Mouse (Mus musculus): ENCODE measurements around the gene Bach2. TPM values are rescaled to one million over a fixed set of nuclear protein-coding genes. Genes with fewer than 3 reads are reported as not detected.

The Bach2 gene
- polyA plus RNA-seq, 2 experiments = 0.45 to 0.67 TPM

- no peak overlapping the region for H3K4me2 ChIP-seq (ENCODE audit: low read depth)
- H3K27ac ChIP-seq = no peak overlapping the region
- WGBS (ENCODE audit: insufficient replicate concordance) = 22% methylated on average over 2 of the region's 2 CpGs
- no peak overlapping the region for H3K4me3 ChIP-seq (ENCODE audit: insufficient read depth in 1 of 2, low read depth in 2 of 2, low read length in 2 of 2)
- H3K4me1 ChIP-seq (replicated peaks; ENCODE audit: control insufficient read depth in 2 of 2, insufficient read depth in 2 of 2, low read length in 1 of 2) = peaks cover 0 to 9% of the 10 kb centered on the region in 2 experiments; a peak in 2 of 4 replicates
- ATAC-seq (ENCODE audit: insufficient read depth) (no peak), DNase-seq (ENCODE audit: low read depth in 3 of 3, low spot score in 3 of 3) (no peak)
- TF ChIP-seq EP300 (IDR thresholded peaks at IDR 0.05; ENCODE audit: low read depth) = no peak
- no peak for TF ChIP-seq CTCF (IDR thresholded peaks at IDR 0.05; ENCODE audit: low read depth)
- H3K27me3 ChIP-seq (ENCODE audit: control insufficient read depth, insufficient read depth, low read length) = no peaks in the 10 kb centered on the region
- no peak overlapping the region for H3K9ac ChIP-seq (replicated peaks)
- H3K36me3 ChIP-seq (replicated peaks; ENCODE audit: control insufficient read depth, insufficient read depth, low read depth) = no peaks in the 10 kb centered on the region
- no peaks in the 10 kb centered on the region for H3K9me3 ChIP-seq (ENCODE audit: control insufficient read depth, low read length)
These were observed 285.7 kb downstream of the Bach2 start for GRCm38 (mm10) chr4:32524282-32524681.

GRCm38 (mm10) chr4:32525000-32525399 lies 286.4 kb downstream of the Bach2 start:
- 57% methylated on average over 5 of the region's 5 CpGs for WGBS (ENCODE audit: insufficient replicate concordance)
- Histone ChIP-seq H3K9ac (replicated peaks) (no peak overlapping the region), H3K27ac (no peak overlapping the region)

DNA sequence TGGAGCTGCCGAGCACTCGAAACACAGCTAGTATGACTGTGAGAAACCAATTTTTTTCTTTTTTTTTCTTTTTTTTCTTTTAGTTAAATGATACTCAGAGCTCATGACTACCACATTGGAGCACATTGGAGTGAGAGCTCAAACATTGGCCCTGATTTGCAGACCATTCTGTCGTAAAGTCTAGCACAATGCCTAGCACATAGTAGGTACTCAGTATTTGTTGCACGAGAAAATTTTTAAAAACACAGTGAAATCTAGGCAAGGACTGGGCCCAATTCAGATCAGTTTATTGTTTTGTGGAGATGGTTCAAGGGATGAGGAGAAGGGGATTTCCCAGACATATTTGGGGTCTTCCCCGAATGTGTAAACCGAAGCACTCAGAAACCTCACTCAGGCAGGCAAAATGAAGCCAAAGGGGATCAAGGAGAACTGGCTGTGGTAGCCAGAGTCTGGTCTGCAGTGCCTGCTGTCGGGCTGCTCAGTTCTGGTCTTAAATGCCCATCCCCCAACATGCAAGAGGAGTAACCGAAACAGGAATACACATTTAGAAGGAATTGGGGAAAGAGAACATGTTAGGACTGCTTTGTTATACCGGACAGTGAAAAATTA lies 287.7 kb downstream of the Bach2 start:
- ATAC-seq (ENCODE audit: insufficient read depth) (no peak), DNase-seq (ENCODE audit: low read depth in 3 of 3, low spot score in 3 of 3) (no peak)
- no peaks in the 10 kb centered on the region for H3K9me3 ChIP-seq (ENCODE audit: control insufficient read depth, low read length)
- no peaks in the 10 kb centered on the region for H3K36me3 ChIP-seq (replicated peaks; ENCODE audit: control insufficient read depth, insufficient read depth, low read depth)
- H3K27me3 ChIP-seq (ENCODE audit: control insufficient read depth, insufficient read depth, low read length) = no peaks in the 10 kb centered on the region
- H3K9ac ChIP-seq (replicated peaks) = no peak overlapping the region
- peaks cover 0 to 8% of the 10 kb centered on the region in 2 experiments; a peak in 1 of 4 replicates for H3K4me1 ChIP-seq (replicated peaks; ENCODE audit: control insufficient read depth in 2 of 2, insufficient read depth in 2 of 2, low read length in 1 of 2)
- TF ChIP-seq EP300 (IDR thresholded peaks at IDR 0.05; ENCODE audit: low read depth) (no peak), CTCF (IDR thresholded peaks at IDR 0.05; ENCODE audit: low read depth) (no peak)
- 66% methylated on average over 9 of the region's 9 CpGs for WGBS (ENCODE audit: insufficient replicate concordance)
- H3K4me2 ChIP-seq (ENCODE audit: low read depth) = no peak overlapping the region
- H3K27ac ChIP-seq = no peak overlapping the region
- H3K4me3 ChIP-seq (ENCODE audit: insufficient read depth in 1 of 2, low read depth in 2 of 2, low read length in 2 of 2) = no peak overlapping the region

More at GRCm38 (mm10) chr4:32525000-32525399, 286.4 kb downstream of the Bach2 start:
- no peaks in the 10 kb centered on the region for H3K27me3 ChIP-seq (ENCODE audit: control insufficient read depth, insufficient read depth, low read length)
- no peaks in the 10 kb centered on the region for H3K9me3 ChIP-seq (ENCODE audit: control insufficient read depth, low read length)
- no peak for ATAC-seq (ENCODE audit: insufficient read depth)
- TF ChIP-seq EP300 (IDR thresholded peaks at IDR 0.05; ENCODE audit: low read depth) (no peak), CTCF (IDR thresholded peaks at IDR 0.05; ENCODE audit: low read depth) (no peak)
- H3K36me3 ChIP-seq (replicated peaks; ENCODE audit: control insufficient read depth, insufficient read depth, low read depth) = no peaks in the 10 kb centered on the region
- no peak overlapping the region for H3K4me2 ChIP-seq (ENCODE audit: low read depth)
- no peak overlapping the region for H3K4me3 ChIP-seq (ENCODE audit: insufficient read depth in 1 of 2, low read depth in 2 of 2, low read length in 2 of 2)
- no peak for DNase-seq (ENCODE audit: low read depth in 3 of 3, low spot score in 3 of 3)
- peaks cover 0 to 9% of the 10 kb centered on the region in 2 experiments; a peak in 2 of 4 replicates for H3K4me1 ChIP-seq (replicated peaks; ENCODE audit: control insufficient read depth in 2 of 2, insufficient read depth in 2 of 2, low read length in 1 of 2)

DNA sequence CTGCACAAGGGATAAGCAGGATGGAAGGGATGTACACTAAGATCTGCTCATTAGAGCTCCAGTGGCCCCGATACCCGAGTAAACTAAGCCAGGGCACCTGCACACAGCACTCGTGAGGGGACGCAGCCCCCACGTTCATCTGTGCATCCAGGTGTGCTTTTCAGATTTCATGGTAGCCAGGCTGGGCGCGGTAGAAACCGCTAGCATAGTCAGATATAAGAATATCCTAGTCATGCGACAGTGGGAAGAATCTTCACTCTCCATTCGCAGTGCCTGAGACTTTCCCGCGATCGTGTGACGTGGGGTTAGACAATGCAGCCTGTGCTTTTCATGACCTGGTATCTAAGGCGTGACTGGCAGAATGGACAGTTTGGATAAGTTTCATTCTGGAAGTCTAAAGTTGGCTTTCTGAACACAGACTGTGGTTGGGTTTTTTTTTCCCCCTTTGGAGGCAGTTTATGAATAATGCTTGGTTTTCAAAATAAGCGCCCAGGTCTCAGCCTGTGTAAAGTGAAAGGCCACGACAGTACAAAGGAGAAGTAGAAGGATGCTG lies 290.9 kb downstream of the Bach2 start:
- Histone ChIP-seq H3K4me3 (ENCODE audit: insufficient read depth in 1 of 2, low read depth in 2 of 2, low read length in 2 of 2) (no peak overlapping the region), H3K36me3 (replicated peaks; ENCODE audit: control insufficient read depth, insufficient read depth, low read depth) (no peaks in the 10 kb centered on the region), H3K27me3 (ENCODE audit: control insufficient read depth, insufficient read depth, low read length) (no peaks in the 10 kb centered on the region), H3K4me2 (ENCODE audit: low read depth) (no peak overlapping the region), H3K9ac (replicated peaks) (no peak overlapping the region), H3K27ac (no peak overlapping the region), H3K9me3 (ENCODE audit: control insufficient read depth, low read length) (no peaks in the 10 kb centered on the region), H3K4me1 (replicated peaks; ENCODE audit: control insufficient read depth in 2 of 2, insufficient read depth in 2 of 2, low read length in 1 of 2) (peaks cover 0 to 4% of the 10 kb centered on the region in 2 experiments; a peak in 1 of 4 replicates)
- TF ChIP-seq CTCF (IDR thresholded peaks at IDR 0.05; ENCODE audit: low read depth) (no peak), EP300 (IDR thresholded peaks at IDR 0.05; ENCODE audit: low read depth) (no peak)
- no peak for ATAC-seq (ENCODE audit: insufficient read depth)
- no peak for DNase-seq (ENCODE audit: low read depth in 3 of 3, low spot score in 3 of 3)
- 77% methylated on average over 17 of the region's 17 CpGs for WGBS (ENCODE audit: insufficient replicate concordance)

DNA sequence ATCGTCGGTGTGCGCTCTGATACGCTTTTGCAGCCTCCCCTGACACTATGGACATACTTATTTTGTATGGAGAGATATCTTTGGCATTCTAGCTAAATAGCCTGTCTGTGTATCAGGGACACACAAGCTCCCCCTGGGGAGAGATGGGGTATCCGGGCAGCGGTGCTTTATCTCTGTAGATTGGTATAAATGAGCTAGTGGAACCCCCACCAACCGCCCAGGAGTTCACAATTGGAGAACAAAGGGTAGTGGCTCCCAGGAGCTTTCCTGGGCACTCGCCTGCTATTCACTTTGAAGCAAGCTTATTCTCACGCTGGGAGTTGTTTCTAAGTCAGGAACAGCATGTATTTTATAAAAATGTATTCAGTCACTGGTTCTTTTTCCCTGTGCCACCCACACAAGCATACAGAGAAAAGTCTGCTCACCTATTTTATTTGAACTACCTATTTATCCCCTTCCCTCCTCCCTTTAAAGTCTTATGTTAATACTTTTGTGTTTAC lies 291.9 kb downstream of the Bach2 start:
- DNase-seq (ENCODE audit: low read depth in 3 of 3, low spot score in 3 of 3) (no peak), ATAC-seq (ENCODE audit: insufficient read depth) (no peak)
- Histone ChIP-seq H3K27ac (no peak overlapping the region), H3K27me3 (ENCODE audit: control insufficient read depth, insufficient read depth, low read length) (no peaks in the 10 kb centered on the region), H3K9ac (replicated peaks) (no peak overlapping the region), H3K4me1 (replicated peaks; ENCODE audit: control insufficient read depth in 2 of 2, insufficient read depth in 2 of 2, low read length in 1 of 2) (0 out of 4 replicates have a peak, but pooled peaks cover 0 to 2% of the 10 kb centered on the region in 2 experiments), H3K36me3 (replicated peaks; ENCODE audit: control insufficient read depth, insufficient read depth, low read depth) (no peaks in the 10 kb centered on the region), H3K9me3 (ENCODE audit: control insufficient read depth, low read length) (no peaks in the 10 kb centered on the region), H3K4me2 (ENCODE audit: low read depth) (0 out of 2 replicates have a peak overlapping the region, but pooled peaks have one; percentile 6), H3K4me3 (ENCODE audit: insufficient read depth in 1 of 2, low read depth in 2 of 2, low read length in 2 of 2) (no peak overlapping the region)
- TF ChIP-seq CTCF (IDR thresholded peaks at IDR 0.05; ENCODE audit: low read depth) (no peak), EP300 (IDR thresholded peaks at IDR 0.05; ENCODE audit: low read depth) (no peak)
- WGBS (ENCODE audit: insufficient replicate concordance) = 60% methylated on average over 9 of the region's 9 CpGs
